Mouse (Mus musculus) thymus, postnatal 10 days (tissue): ENCODE data around the gene Arpin.

Source experiments
- DNase-seq, 2 experiments: peaks; one replicate each; pipeline ENCODE4 v3.0.0; 2021; ENCODE audit warnings: low spot score in 2 of 2

Arpin gene

DNA sequence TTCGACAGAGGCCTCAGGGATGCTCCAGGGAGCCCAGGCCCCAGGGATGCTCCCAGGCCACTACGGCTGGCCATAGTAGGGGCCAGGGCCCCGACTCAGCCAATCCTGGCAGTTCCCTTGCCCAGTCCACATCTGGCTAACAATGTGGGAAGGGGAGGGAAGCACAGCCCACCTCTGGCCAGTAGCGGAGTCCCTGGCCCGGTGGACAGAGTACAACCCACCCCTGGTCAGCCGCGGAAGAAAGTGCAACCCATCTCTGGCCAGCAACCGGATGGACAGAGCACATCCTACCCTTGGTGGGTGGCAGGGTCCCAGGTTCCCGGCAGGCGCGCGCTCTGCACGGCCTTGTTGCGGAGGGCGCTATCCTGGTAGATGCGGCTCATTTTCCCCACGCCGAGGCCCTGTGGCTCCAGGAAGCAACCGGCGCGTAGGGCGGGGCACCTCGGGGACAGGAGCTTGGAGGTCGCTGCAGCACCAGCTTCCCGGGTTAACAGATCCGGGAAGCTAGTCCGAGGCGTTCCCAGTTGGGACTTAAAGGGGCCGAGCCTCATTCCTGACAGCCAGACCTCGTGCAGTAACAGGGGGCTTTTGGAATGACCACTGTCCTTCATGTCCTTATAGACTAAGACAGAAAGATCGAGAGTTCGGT is at the start of gene Arpin:
Gene Arpin, minus strand, starts transcription at position 498 of the 649 bp plus-strand sequence.
- DNase-seq = no peak

DNA sequence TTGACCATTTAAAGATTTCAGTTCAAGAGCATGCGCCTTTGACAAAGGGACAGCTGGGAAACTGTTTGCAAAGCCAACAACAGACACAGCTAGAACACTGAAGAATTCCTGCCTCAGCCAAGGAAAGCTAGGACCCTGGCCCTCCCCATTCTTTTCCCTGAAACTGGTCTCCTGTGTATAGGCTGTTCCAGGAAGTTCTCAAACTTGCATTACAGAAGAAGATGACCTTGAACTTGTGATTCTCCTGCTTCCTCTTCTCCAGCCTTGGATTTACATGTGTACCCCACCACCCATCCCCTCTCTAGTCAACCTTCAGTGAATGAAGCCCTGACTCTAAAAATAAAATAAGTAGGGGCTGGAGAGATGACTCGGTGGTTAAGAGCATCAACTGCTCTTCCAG is 40.2 kb upstream of the Arpin start:
- no peak for DNase-seq

DNA sequence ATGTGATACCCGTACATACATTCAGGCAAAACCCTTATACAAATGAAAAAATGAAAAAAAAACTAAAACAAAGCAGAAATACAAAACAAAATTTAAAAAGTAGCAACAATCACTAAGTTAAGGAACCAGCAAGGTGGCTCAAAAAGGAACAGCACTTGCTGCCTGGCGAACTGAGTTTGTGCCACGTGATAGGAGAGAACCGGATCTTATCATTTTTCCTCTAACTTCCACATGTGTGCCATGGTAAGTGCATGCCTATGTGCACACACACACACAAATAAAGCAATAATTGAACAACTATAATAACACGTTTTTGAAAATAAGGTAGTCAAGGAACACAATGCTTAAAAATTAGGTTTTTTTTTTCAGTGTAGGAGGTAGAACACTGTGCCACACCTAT is 37.0 kb upstream of the Arpin start:
- no peak for DNase-seq

DNA sequence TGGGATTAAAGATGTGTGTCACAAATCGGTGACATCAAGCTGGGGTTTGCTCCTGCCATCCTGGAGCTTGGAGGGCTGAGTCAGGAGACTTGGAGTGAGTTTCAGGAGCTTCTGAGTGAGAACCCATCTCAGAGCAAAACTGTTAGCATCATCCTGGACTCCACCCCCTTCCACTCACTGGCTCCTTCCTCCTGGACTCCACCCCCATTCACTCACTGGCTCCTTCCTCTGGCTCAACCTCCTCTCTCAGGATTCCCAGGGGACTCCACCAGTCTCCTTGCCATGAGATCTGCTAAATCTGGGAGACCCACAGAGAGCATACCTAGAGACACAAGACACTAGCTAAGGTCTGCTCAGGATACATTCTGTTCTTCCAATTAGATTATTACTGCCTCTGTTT is 35.2 kb upstream of the Arpin start:
- no peak for DNase-seq

DNA sequence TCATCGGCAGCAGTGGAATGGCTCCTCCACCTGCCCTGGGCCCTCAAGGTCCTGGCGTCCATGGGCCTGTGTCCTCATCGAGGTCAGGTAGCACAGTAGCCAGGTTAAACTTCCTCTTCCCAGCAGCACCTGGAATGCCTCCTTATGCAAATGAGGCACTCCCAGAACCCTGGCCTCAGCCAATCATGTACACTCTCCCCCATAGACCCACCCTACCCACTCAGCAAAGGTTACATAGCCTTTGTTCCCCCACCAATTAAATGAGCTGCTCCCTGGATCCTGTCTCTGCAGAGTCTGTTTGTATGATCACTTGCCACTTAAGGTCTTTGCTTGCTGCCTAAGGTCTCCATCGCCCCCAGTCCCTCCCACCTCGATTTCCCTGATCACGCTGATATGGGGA is 33.2 kb upstream of the Arpin start:
- no peak for DNase-seq

- no peak for DNase-seq
Measured at GRCm38 (mm10) chr7:79961600-79961999, 26.4 kb upstream of the Arpin start.

DNA sequence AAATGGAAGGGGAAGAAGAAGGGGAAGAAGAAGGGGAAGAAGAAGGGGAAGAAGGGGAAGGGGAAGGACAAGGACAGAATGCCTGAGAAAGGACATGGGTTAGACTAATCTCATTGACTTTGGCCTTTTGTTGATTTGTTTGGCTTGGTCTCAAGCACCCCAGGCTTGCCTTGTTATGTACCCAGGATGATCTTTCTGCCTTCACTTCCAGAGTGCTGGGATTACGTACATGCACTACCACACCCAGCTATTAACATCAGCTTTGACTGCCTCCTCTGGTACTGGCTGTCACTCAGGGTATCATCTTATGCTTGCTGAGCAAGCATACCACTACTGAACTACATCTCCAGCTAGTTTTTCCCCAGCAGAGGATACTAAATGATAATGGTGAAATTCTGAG is 21.0 kb upstream of the Arpin start:
- no peak for DNase-seq

GRCm38 (mm10) chr7:79954890-79955289 is 19.7 kb upstream of the Arpin start:
- no peak for DNase-seq

DNA sequence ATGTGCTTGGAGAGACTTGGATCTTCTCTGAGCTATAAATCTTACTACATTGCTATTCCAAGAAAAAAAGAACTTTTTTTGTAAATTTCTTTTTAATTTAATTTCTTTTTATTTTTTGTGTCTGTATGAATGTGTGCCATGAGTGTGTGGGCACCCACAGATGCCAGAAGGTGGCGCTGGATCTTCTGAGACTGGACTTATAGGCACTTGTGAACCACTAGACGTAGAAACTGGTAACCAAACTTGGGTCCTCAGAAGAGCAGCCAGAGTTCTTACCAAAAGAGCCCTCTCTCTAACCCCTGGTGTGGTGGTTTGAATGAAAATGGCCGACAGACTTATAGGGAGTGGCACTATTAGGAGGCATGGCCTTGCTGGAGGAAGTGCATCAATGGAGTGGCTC is 15.9 kb upstream of the Arpin start:
- DNase-seq = no peak

DNA sequence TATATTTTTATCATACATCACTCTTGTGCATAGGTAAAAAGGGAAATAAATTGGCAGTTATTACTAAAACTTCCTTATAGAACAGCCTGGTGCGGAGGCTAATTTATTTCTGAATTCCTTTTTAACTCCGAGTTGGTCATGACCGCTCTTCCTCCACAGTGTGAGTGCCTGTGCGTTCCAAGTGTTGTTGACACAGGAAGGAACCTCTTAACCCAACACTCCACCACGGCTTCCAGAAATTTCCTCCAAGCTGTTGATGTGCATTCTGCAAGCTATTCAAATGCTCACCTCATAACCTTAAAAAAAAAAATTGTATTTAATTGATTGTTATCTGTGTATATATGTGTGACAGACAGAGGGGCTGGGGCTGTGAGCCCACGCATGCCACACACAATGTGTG is 15.1 kb upstream of the Arpin start:
- DNase-seq = no peak

- no peak for DNase-seq
Measured at GRCm38 (mm10) chr7:79935511-79936205, 499 bp upstream of the Arpin start.

DNA sequence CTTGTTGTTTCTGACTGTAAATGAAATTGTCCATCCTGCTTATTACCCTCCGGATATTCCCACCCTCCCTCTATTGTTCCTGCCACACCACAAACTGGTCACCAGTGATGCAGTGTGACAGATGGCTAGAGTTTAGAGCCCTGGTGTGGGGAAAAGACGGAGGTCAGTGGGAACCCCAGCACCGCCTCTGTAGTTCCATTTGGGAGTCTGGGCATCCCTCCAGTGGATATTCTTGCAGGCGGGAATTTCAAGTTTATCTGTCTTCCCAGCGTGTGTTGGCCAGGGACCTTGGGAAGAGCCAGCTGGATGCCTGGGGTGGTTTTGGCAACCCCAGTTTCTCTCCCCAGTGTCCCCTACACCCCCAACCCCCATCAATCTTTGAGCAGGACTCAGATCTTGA is 698 bp downstream of the Arpin start:
- no peak for DNase-seq

- no peak for DNase-seq
Measured at GRCm38 (mm10) chr7:79928516-79929052, 6.6 kb downstream of the Arpin start.

- peak; percentile 65 to 82 for DNase-seq
Measured at GRCm38 (mm10) chr7:79920344-79920983, 14.7 kb downstream of the Arpin start, which contains the start of gene Ap3s2. Gene Ap3s2, minus strand, starts transcription at chr7:79920649.

DNA sequence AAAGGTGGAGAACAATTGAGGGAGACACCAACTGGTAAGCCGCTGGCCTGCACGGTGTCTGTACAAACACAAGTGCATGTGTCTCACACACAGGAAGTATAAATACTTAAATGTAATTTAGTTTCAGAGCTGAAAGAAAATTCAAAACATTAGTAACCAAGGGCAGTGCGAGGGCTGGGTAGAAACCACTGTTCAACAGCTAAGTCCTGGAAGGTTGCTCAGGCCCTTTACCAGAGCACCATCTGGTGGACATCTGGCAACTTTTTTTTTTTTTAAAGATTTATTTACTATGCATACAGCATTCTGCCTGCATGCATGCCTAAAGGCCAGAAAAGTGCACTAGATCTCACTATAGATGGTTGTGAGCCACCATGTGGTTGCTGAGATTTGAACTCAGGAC is 20.6 kb downstream of the Arpin start:
- DNase-seq = peak in 1 of 2 experiments; percentile 7

GRCm38 (mm10) chr7:79907356-79907755 is 27.8 kb downstream of the Arpin start:
- no peak for DNase-seq

- no peak for DNase-seq
Measured at GRCm38 (mm10) chr7:79906914-79907313, 28.2 kb downstream of the Arpin start.

DNA sequence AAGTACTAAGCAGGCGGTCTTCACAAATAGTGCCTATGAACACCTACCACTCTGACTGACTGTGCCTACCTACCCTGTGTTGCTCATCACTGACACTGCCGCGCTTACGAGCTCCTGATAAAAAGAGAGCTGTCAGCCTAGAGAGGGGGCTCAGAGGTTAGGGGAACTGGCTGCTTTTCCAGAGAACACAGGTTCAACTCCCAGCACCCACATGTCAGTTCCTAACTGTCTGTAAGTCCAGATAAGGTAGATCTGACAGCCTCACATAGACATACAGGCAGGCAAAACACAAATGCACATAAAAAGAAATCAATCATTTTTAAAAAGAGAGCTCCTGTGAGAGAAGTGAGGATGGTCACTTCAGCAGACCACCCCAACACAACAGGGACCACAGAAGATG is 30.0 kb downstream of the Arpin start:
- no peak for DNase-seq

DNA sequence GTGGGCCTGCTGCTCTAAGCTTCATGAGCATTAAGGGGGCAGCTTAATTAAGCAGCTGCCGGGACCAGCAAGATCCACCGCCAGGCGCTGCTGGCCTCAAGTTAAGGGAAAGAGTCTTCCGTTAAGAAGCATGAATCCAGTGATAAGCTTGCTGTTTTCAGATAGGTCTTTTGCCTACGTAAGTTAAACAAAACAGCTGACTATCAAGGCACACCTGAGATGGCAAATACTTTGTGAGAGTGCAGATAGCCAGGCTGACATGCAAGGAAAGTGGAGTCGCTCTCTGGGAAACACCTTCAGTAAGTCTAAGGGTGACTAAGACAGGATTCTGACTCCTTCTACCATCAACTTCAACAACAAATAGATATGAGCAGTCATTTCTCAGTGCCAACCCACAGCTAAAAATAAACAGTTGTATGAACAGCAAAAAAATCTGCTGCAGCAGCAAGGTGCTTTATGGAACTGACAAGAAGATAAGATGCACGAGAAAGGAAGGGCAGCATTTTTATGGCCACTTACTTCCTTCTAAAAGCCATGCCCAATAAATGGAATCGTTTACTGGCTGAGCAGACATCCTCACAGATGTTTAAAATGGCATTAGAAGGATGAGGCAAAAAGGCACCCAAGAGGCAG is 31.9 kb downstream of the Arpin start:
- no peak for DNase-seq

DNA sequence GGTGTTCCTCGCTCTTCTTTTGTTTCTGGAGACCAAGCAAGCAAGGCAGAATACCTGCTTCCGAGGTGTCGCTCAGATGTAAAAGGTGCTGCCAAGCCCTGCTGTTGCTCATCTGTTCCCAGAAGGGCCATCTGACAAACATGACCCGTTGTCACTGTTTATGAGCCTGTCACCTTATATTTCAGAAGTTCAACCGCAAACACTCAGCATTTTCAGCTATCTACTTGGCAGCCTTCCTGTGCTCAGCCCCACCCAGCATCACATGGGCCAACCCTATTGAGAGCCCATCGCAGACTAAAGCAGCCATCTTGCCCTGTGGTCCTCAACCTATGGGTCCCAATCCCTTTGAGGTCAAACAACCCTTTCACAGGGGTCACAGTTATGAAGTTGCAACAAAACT is 34.4 kb downstream of the Arpin start:
- DNase-seq = no peak

- DNase-seq = no peak
Measured at GRCm38 (mm10) chr7:79895225-79895624, 39.9 kb downstream of the Arpin start.

GRCm38 (mm10) chr7:79894790-79895189 is 40.4 kb downstream of the Arpin start:
- no peak for DNase-seq
